Mouse (Mus musculus): ENCODE measurements around the gene Usp9x. TPM values are rescaled to one million over a fixed set of nuclear protein-coding genes. Genes with fewer than 3 reads are reported as not detected.

Gene Usp9x
- polyA plus RNA-seq, 1 experiment from 2014 or later = 29.1 TPM

- 31% methylated on average over 23 of the region's 23 CpGs for WGBS
- Histone ChIP-seq H3K27ac (replicated peaks) (peak overlapping the region; percentile 80), H3K27me3 (ENCODE audit: low read depth, poor library complexity, severe bottlenecking) (peaks cover 45% of the 10 kb centered on the region), H3K4me1 (peaks cover 6% of the 10 kb centered on the region), H3K4me3 (peak overlapping the region; percentile 40), H3K9me3 (replicated peaks) (no peaks in the 10 kb centered on the region), H3K36me3 (no peaks in the 10 kb centered on the region)
- DNase-seq (ENCODE audit: low spot score) = peak; percentile 89
Observed at GRCm38 (mm10) chrX:13207512-13208341, 136.4 kb downstream of the Usp9x start.

GRCm38 (mm10) chrX:13208404-13208803, 137.1 kb downstream of the Usp9x start:
- Histone ChIP-seq H3K4me1 (peaks cover 6% of the 10 kb centered on the region), H3K27ac (replicated peaks) (peak overlapping the region; percentile 80), H3K4me3 (peak overlapping the region; percentile 40), H3K27me3 (ENCODE audit: low read depth, poor library complexity, severe bottlenecking) (peaks cover 45% of the 10 kb centered on the region), H3K36me3 (no peaks in the 10 kb centered on the region), H3K9me3 (replicated peaks) (no peaks in the 10 kb centered on the region)
- 35% methylated on average over 6 of the region's 6 CpGs for WGBS
- DNase-seq (ENCODE audit: low spot score) = no peak

GRCm38 (mm10) chrX:13214275-13214674, 143.0 kb downstream of the Usp9x start:
- no peaks in the 10 kb centered on the region for H3K36me3 ChIP-seq
- no peak for DNase-seq (ENCODE audit: low spot score)
- no peak overlapping the region for H3K4me3 ChIP-seq
- H3K27ac ChIP-seq (replicated peaks) = no peak overlapping the region
- H3K27me3 ChIP-seq (ENCODE audit: low read depth, poor library complexity, severe bottlenecking) = peaks cover 23% of the 10 kb centered on the region
- WGBS = 64% methylated on average over 1 of the region's 1 CpGs
- H3K4me1 ChIP-seq = no peaks in the 10 kb centered on the region
- no peaks in the 10 kb centered on the region for H3K9me3 ChIP-seq (replicated peaks)

Other genes with a start within 250 kb of the Usp9x start
- 148 and 156 TPM in 2 replicates for gene Ddx3x, start 209.5 kb downstream of the Usp9x start, polyA plus RNA-seq (2016; fragmentation: Nextera tagmentation; extraction: Ambion mirVana)

All from midbrain, embryonic 10.5 days (tissue).